Mouse (Mus musculus) hindbrain, embryonic 11.5 days (tissue): Measurements from ENCODE around the gene Hint2. TPM values are rescaled to one million over a fixed set of nuclear protein-coding genes. Genes with fewer than 3 reads are reported as not detected.

ENCODE experiments used
- ATAC-seq: fragments of 200-750 bp; cut with Nextera tagmentation; 2 replicates; pipeline ENCODE4 v1.8.0; 2017; ENCODE audit warnings: mild to moderate bottlenecking, moderate TSS enrichment, moderate library complexity; ENCODE audit not compliant: low FRiP score
- DNase-seq: peaks from one replicate; pipeline ENCODE4 v3.0.0-alpha.2; 2015; ENCODE audit warnings: low spot score
- H3K27ac ChIP-seq: fragments of 300-500 bp; sonication (generic); 2 replicates; pipeline ENCODE4 v1.5.1; 2014; ENCODE audit warnings: mild to moderate bottlenecking, low read depth, low read length
- H3K27me3 ChIP-seq: fragments of 300-500 bp; sonication (generic); 2 replicates; pipeline ENCODE4 v1.6.1; 2014; ENCODE audit warnings: mild to moderate bottlenecking, low read length, moderate library complexity, mixed read lengths; ENCODE audit not compliant: control insufficient read depth, insufficient read depth
- H3K36me3 ChIP-seq: fragments of 300-500 bp; sonication (generic); 2 replicates; pipeline ENCODE4 v1.6.1; 2014; ENCODE audit warnings: mild to moderate bottlenecking, low read length, moderate library complexity, mixed read lengths; ENCODE audit not compliant: control insufficient read depth, insufficient read depth
- H3K4me1 ChIP-seq: fragments of 300-500 bp; sonication (generic); replicated peaks from 2 replicates; pipeline ENCODE4 v1.6.1; 2014; ENCODE audit warnings: low read length, mixed read lengths; ENCODE audit not compliant: control insufficient read depth, insufficient read depth
- H3K4me2 ChIP-seq: fragments of 300-500 bp; sonication (generic); replicated peaks from 2 replicates; pipeline ENCODE4 v1.6.1; 2014; ENCODE audit warnings: mild to moderate bottlenecking, low read depth, low read length
- H3K4me3 ChIP-seq: fragments of 300-500 bp; sonication (generic); 2 replicates; pipeline ENCODE4 v1.5.1; 2014; ENCODE audit warnings: low read depth, low read length
- H3K9ac ChIP-seq: fragments of 300-500 bp; sonication (generic); 2 replicates; pipeline ENCODE4 v1.6.1; 2014; ENCODE audit warnings: low read depth, low read length
- H3K9me3 ChIP-seq: fragments of 300-500 bp; sonication (generic); 2 replicates; pipeline ENCODE4 v1.6.1; 2016; ENCODE audit warnings: low read length; ENCODE audit not compliant: control insufficient read depth
- WGBS: fragments of 180-500 bp; shearing (Covaris S2); extraction: QIAGEN DNeasy Blood & Tissue Kit; methylation state at CpG from one replicate; pipeline ENCODE4 v1.1.7; 2014; 5-methylcytosine and 5-hydroxymethylcytosine counted together
- polyA plus RNA-seq: library from polyadenylated mRNA; unstranded; fragments of >200 nt; fragmentation: Nextera tagmentation; extraction: Ambion mirVana; gene quantifications from 2 replicates; pipeline ENCODE4 v1.2.1, GENCODE M21; 2014

Gene Hint2
- polyA plus RNA-seq, 1 experiment from 2014 or later, result 69.9 TPM

DNA sequence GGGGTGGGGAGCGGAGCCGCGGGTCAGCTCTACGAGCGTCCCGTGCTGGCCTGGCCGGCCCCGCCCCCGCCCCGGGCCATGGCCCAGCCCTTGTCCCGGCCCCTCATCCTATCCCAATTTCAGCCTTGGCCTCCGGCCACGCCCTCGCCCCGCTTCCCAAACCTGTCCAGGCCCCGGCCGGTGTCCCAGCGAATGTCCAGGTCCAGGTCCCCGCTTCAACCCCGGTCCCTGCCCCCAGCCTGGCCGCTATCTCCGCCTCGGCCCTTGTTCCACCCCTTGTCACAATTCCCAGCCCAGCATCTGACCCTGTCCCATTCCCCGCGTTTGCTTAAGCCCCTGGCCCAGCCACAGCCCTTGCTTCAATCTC lies 13.1 kb upstream of the Hint2 start:
- H3K27ac ChIP-seq, result peak overlapping the region; percentile 36; the same call in 1 of the 2 replicates
- H3K4me3 ChIP-seq, result peak overlapping the region; percentile 78
- DNase-seq (no peak), ATAC-seq (peak; percentile 83)
- H3K9ac ChIP-seq, result peak overlapping the region; percentile 93
- peaks cover 2% of the 10 kb centered on the region; the same call in 1 of the 2 replicates for H3K4me1 ChIP-seq
- WGBS, result 3% methylated on average over 15 of the region's 25 CpGs
- H3K27me3 ChIP-seq, result peaks cover 9% of the 10 kb centered on the region
- H3K9me3 ChIP-seq, result no peaks in the 10 kb centered on the region
- H3K36me3 ChIP-seq, result no peaks in the 10 kb centered on the region
- H3K4me2 ChIP-seq, result peak overlapping the region; percentile 86

DNA sequence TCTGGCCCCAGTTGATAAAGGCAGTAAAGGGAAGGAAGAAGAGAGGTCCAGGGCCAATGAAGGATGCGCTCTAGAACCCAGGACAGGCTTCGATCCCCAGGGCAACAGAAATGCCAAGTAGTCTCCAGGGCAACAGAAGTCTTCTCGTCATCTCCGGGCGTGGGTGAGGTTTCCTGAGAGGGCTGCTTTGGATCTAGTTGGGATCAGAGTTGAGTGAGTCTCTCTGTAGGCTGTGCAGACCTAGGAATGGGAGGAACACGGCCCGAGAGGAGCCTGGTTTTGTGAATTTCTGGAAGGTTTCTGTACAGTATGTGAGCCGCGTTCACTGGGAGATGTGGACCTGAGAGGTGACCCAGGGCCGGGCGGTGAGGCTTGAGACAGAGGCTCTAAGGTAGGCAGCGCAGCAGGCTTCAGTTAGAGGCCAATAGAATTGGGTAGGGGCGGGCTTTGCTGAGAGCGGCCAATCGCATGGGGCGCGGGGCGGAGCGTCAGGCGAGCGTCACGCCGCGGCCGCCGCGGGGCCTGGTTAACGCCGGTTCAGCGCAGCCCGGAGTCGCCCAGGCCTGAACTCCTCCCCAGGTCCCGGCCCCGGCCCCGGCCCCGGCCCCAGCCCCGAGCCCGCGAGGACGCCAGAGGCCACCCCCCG lies 12.6 kb upstream of the Hint2 start, which contains the start of the genes Tmem8b and Fam221b:
TSS of gene Tmem8b (plus strand) at position 190 of the 646 bp plus-strand sequence.
TSS of gene Fam221b (minus strand) at position 364 of the 646 bp plus-strand sequence.
- peak within 1 kb of the TSS; percentile 36; the same call in 1 of the 2 replicates for H3K27ac ChIP-seq
- H3K9ac ChIP-seq, result peak within 1 kb of the TSS; percentile 93
- peak within 1 kb of the TSS; percentile 78 for H3K4me3 ChIP-seq
- H3K27me3 ChIP-seq, result peaks cover 9% of the 10 kb centered on the region
- H3K4me2 ChIP-seq, result peak within 1 kb of the TSS; percentile 86
- DNase-seq (peak; percentile 93), ATAC-seq (peak; percentile 90)
- no peaks in the 10 kb centered on the region for H3K36me3 ChIP-seq
- peaks cover 2% of the 10 kb centered on the region; the same call in 1 of the 2 replicates for H3K4me1 ChIP-seq
- WGBS, result 1% methylated on average over 34 of the region's 41 CpGs
- no peaks in the 10 kb centered on the region for H3K9me3 ChIP-seq

DNA sequence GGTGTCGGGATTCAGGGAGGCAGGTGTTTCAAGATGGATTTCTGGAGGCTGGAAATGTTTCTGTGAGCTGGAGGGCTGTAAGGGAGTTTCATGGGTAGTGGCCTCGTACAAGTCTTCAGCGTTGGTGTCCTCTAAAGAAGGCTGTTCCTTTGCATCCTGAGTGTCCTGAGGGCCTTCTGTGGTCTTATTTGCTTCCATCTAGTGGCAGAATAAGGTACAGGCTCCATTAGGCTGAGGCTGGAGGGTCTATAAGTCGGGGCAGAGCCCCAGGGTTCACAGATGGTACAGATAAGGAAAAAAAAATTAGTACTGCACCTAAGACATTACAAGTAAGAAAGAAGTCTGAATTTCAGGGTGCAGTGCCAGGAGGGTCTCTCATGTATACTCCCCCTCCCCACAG lies 10.1 kb upstream of the Hint2 start:
- DNase-seq, result peak; percentile 37

DNA sequence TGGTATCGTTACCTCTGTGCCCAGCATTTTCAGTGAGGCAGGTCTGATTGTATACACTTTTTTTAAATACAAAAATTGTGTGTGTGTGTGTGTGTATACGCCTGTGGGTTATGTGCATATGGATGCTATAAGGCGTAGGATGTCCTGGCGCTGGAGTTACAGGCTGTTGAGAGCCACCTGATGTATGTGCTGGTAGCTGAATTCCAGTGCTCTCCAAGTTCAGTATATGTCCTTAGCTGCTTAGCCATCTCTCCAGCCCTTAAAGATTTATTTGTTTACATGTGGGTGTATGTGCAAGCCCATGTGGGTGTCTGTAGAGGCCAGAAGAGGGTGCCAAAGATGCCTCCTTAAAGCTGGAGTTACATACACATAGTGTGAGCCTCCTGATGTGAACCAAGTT lies 880 bp upstream of the Hint2 start:
- peaks cover 3% of the 10 kb centered on the region; the same call in 1 of the 2 replicates for H3K27me3 ChIP-seq
- H3K27ac ChIP-seq, result no peak overlapping the region
- 63% methylated on average over 4 of the region's 4 CpGs for WGBS
- peak overlapping the region; percentile 13; the same call in 1 of the 2 replicates for H3K4me2 ChIP-seq
- ATAC-seq (no peak), DNase-seq (no peak)
- H3K36me3 ChIP-seq, result no peaks in the 10 kb centered on the region
- no peak overlapping the region for H3K9ac ChIP-seq
- H3K4me1 ChIP-seq, result peaks cover 6% of the 10 kb centered on the region
- 0 out of 2 replicates have a peak overlapping the region, but pooled peaks have one; percentile 82 for H3K4me3 ChIP-seq
- no peaks in the 10 kb centered on the region for H3K9me3 ChIP-seq

More for the DNA sequence above, 10.1 kb upstream of the Hint2 start:
- no peak for ATAC-seq
- Histone ChIP-seq H3K27me3 (peaks cover 14% of the 10 kb centered on the region), H3K9ac (no peak overlapping the region), H3K4me1 (peaks cover 2% of the 10 kb centered on the region; the same call in 1 of the 2 replicates), H3K4me2 (no peak overlapping the region), H3K36me3 (no peaks in the 10 kb centered on the region), H3K27ac (no peak overlapping the region), H3K9me3 (no peaks in the 10 kb centered on the region), H3K4me3 (no peak overlapping the region)
- WGBS, result 33% methylated on average over 4 of the region's 4 CpGs

DNA sequence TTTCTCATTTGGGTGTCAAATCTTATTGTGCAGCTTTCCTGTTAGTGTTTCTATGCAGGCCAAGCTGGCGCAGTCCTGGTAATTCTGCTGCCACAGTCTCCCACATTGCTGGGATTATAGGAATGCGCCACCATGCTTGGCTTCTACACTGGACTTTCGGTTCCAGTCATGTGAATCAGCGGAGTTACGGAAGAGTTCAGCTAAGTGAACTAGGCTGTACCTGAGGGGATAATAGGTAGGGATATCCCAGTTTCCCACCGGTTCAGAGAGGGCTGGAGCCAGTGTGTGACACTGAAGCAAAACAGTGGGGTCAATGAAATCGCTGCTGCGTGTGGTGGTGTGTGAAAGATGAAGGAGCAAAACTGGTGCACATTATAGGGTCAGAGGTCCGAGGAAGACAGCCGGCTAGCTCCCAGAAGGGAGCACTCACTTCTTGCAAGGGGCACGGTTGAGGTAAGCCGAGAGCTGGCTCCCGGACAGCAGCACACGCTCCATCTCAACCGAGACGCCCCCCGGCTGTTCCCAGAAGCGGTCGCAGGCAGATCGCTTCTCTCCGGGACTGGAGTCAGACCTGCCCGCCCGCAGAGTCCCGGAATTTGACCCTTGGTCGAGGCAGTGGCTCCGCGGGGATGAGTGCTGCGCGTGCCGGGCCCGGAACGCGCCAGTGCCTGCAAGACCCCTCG lies 469 bp downstream of the Hint2 start:
- peak overlapping the region; percentile 76 for H3K4me2 ChIP-seq
- no peak for DNase-seq
- no peaks in the 10 kb centered on the region for H3K36me3 ChIP-seq
- no peak; the same call in 1 of the 2 replicates for ATAC-seq
- peak overlapping the region; percentile 89 for H3K27ac ChIP-seq
- peak overlapping the region; percentile 90 for H3K9ac ChIP-seq
- H3K27me3 ChIP-seq, result no peaks in the 10 kb centered on the region; the same call in 1 of the 2 replicates
- H3K9me3 ChIP-seq, result no peaks in the 10 kb centered on the region
- WGBS, result 6% methylated on average over 33 of the region's 34 CpGs
- peak overlapping the region; percentile 82 for H3K4me3 ChIP-seq
- H3K4me1 ChIP-seq, result peaks cover 6% of the 10 kb centered on the region

DNA sequence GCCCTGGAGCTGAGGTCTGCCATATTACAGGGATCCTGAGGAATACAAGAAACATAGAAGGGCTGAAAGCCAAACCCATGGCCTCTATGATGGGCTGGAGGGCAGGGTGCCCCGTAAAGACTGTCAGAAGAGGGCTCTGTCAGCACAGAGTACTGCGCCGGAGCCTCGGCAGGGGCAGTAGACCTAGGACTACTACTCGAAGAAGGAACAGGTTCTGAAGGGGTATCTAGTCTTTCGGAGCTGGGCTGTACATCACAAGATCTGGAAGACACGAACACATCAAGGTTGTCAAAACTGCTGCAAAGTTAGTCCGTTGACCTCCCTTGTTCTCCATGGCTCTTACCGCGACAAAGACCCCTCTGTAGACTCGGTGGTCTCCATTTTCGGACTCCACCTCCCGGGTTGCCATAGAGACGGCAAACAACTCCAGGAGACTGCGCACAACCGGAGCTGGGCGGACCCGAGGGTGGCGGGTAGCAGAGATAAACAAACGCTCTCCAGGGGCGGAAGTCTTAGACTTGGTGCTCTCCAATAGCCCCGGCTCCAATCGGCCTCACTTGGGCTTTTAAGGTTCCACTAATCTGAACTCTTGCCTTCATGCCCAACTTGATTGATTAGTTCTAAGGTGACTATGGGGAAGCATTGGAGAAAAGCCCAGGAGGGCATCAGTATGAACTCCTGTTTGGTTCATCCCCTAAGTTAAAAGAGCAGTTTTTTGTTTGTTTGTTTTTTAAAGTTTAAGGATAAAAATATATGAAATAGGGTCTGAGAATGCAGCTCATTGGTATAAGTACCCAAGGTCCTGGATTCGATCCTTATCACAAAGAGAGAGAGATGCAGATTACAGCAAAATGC lies 2.9 kb downstream of the Hint2 start, which contains the start of gene Spag8:
TSS of gene Spag8 (minus strand) at position 434 of the 855 bp plus-strand sequence.
- peak within 1 kb of the TSS; percentile 25 for H3K4me2 ChIP-seq
- no peaks in the 10 kb centered on the region; the same call in 1 of the 2 replicates for H3K27me3 ChIP-seq
- H3K36me3 ChIP-seq, result no peaks in the 10 kb centered on the region
- no peaks in the 10 kb centered on the region for H3K9me3 ChIP-seq
- no peak within 1 kb of the TSS for H3K27ac ChIP-seq
- ATAC-seq, result no peak
- H3K4me1 ChIP-seq, result peaks cover 6% of the 10 kb centered on the region
- DNase-seq, result peak; percentile 70
- peak within 1 kb of the TSS; percentile 22; the same call in 1 of the 2 replicates for H3K4me3 ChIP-seq
- H3K9ac ChIP-seq, result no peak within 1 kb of the TSS
- WGBS, result 13% methylated on average over 24 of the region's 24 CpGs

GRCm38 (mm10) chr4:43652726-43653125 lies 3.5 kb downstream of the Hint2 start:
- Histone ChIP-seq H3K27me3 (no peaks in the 10 kb centered on the region), H3K4me1 (peaks cover 6% of the 10 kb centered on the region), H3K36me3 (no peaks in the 10 kb centered on the region), H3K9ac (no peak overlapping the region), H3K4me2 (no peak overlapping the region; the same call in 1 of the 2 replicates), H3K27ac (no peak overlapping the region), H3K4me3 (0 out of 2 replicates have a peak overlapping the region, but pooled peaks have one; percentile 22), H3K9me3 (no peaks in the 10 kb centered on the region)
- ATAC-seq, result no peak
- 95% methylated on average over 4 of the region's 4 CpGs for whole genome bisulfite sequencing
- DNase-seq, result no peak

GRCm38 (mm10) chr4:43649783-43650182 lies 6.5 kb downstream of the Hint2 start:
- H3K27me3 ChIP-seq, result no peaks in the 10 kb centered on the region
- ATAC-seq (no peak), DNase-seq (no peak)
- 94% methylated on average over 3 of the region's 3 CpGs for WGBS
- H3K9me3 ChIP-seq, result no peaks in the 10 kb centered on the region
- no peak overlapping the region for H3K4me3 ChIP-seq
- H3K27ac ChIP-seq, result no peak overlapping the region
- H3K4me1 ChIP-seq, result 0 out of 2 replicates have a peak, but pooled peaks cover 3% of the 10 kb centered on the region
- no peak overlapping the region for H3K9ac ChIP-seq
- H3K4me2 ChIP-seq, result no peak overlapping the region
- H3K36me3 ChIP-seq, result no peaks in the 10 kb centered on the region
